Mouse (Mus musculus) ES-E14 (cell line): ENCODE measurements at regions not wholly inside any gene's neighbourhood (a gene's known extent, or its start where the extent isn't known, plus 50 kb on each side); places are given as distances from the start of the nearest gene placed in this dataset.

ENCODE experiments used
- DNase-seq: peaks from one replicate; pipeline ENCODE4 v3.0.0-alpha.2; 2013; ENCODE audit warnings: low read depth, low spot score
- H3K27ac ChIP-seq: 2 replicates; pipeline ENCODE4 v1.5.1; 2012; ENCODE audit warnings: low read depth, mild to moderate bottlenecking, low read length, moderate library complexity, mixed read lengths; ENCODE audit not compliant: poor library complexity, insufficient read depth, severe bottlenecking
- H3K36me3 ChIP-seq: 2 replicates; pipeline ENCODE4 v1.6.1; 2012; ENCODE audit warnings: mild to moderate bottlenecking, low read length, moderate library complexity, mixed read lengths; ENCODE audit not compliant: control insufficient read depth, poor library complexity, insufficient read depth, severe bottlenecking
- H3K4me1 ChIP-seq, 2 experiments: fragments of 150-350 bp in 1 of 2; sonication (generic) in 1 of 2; 2 replicates each; pipeline ENCODE4 v1.6.1; 2012; ENCODE audit warnings: low read length in 2 of 2, mild to moderate bottlenecking in 1 of 2, mixed read lengths in 1 of 2; ENCODE audit not compliant: control insufficient read depth in 2 of 2, insufficient read depth in 2 of 2, poor library complexity in 1 of 2
- H3K4me3 ChIP-seq, 2 experiments: fragments of 150-350 bp in 1 of 2; sonication (generic) in 1 of 2; 2 replicates each; pipeline ENCODE4 v1.5.1; 2012; ENCODE audit warnings: low read length in 2 of 2, low read depth in 1 of 2, mild to moderate bottlenecking in 1 of 2, mixed read lengths in 1 of 2; ENCODE audit not compliant: insufficient read depth in 1 of 2, poor library complexity in 1 of 2, severe bottlenecking in 1 of 2
- H3K9ac ChIP-seq: 2 replicates; pipeline ENCODE4 v1.6.1; 2012; ENCODE audit warnings: low read depth, mild to moderate bottlenecking, low read length, mixed read lengths; ENCODE audit not compliant: poor library complexity, insufficient read depth, severe bottlenecking
- H3K9me3 ChIP-seq: fragments of 150-350 bp; sonication (generic); 2 replicates; pipeline ENCODE4 v1.6.1; 2012; ENCODE audit warnings: low read depth, mild to moderate bottlenecking, low read length; ENCODE audit not compliant: control insufficient read depth, insufficient read depth
- CHD2 ChIP-seq: IDR thresholded peaks from 2 replicates; pipeline ENCODE4 v1.6.1; 2014; ENCODE audit warnings: mild to moderate bottlenecking, low read depth, low read length, inconsistent platforms
- HCFC1 ChIP-seq: IDR thresholded peaks from 2 replicates; pipeline ENCODE4 v1.6.1; 2012; ENCODE audit warnings: low read length, inconsistent platforms, borderline replicate concordance; ENCODE audit not compliant: insufficient read depth
- MAFK ChIP-seq: IDR thresholded peaks from 2 replicates; pipeline ENCODE4 v1.6.1; 2014; ENCODE audit warnings: mild to moderate bottlenecking, low read depth, low read length, inconsistent platforms; ENCODE audit not compliant: insufficient read depth
- ZC3H11A ChIP-seq: IDR thresholded peaks from 2 replicates; pipeline ENCODE4 v1.6.1; 2012; ENCODE audit warnings: low read depth, mild to moderate bottlenecking, inconsistent platforms, low read length, borderline replicate concordance
- ZNF384 ChIP-seq: IDR thresholded peaks from 2 replicates; pipeline ENCODE4 v1.6.1; 2012; ENCODE audit warnings: low read depth, low read length, inconsistent platforms
- in situ Hi-C, 2 experiments: fragments of 600-800 bp; cut with MboI; formaldehyde crosslinking; loops; one replicate each; pipeline ENCODE4 v1.15.1; 2025; ENCODE audit warnings: low sequenced_read_pairs in 2 of 2, inconsistent platforms in 1 of 2; ENCODE audit not compliant: unreplicated experiment in 2 of 2

DNA sequence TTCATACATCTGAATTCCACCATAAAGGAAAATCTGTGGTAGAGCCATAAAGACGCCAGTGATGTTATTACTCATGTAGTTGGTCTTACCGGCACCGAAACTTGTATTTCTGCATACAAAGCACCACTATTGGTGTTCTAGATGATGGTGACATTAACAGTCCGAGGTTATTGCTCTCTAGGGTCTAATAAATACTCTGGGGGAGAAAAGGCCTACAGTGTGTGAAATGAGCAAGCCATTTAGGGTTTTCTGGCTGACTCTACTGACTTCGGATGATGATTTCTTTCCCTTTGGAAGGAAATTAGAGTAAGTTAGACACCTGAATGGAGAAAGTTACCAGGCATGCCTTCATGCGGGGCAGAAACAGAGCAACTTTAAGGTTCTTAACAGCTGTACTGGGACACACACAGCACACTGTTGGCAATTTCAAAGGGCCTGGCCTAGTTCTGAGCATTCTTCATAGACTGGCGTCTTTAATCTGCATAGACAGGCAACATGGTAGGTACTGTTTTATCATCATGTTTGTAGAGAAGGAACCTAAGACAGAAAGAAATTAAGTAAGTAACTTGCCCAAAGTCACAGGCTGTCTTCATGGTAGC, 198.8 kb upstream of the Isl1 start:
- TF ChIP-seq CHD2: no peak
- no peak for TF ChIP-seq ZC3H11A
- no peak for TF ChIP-seq HCFC1
- no peak for TF ChIP-seq ZNF384
- H3K36me3 ChIP-seq: no peaks in the 10 kb centered on the region
- no peak overlapping the region for H3K9ac ChIP-seq
- H3K4me1 ChIP-seq: no peaks in the 10 kb centered on the region
- no peak for DNase-seq
- H3K9me3 ChIP-seq: no peaks in the 10 kb centered on the region
- H3K4me3 ChIP-seq: no peak overlapping the region
- in situ Hi-C loops: no loop called here
- no peak overlapping the region for H3K27ac ChIP-seq

DNA sequence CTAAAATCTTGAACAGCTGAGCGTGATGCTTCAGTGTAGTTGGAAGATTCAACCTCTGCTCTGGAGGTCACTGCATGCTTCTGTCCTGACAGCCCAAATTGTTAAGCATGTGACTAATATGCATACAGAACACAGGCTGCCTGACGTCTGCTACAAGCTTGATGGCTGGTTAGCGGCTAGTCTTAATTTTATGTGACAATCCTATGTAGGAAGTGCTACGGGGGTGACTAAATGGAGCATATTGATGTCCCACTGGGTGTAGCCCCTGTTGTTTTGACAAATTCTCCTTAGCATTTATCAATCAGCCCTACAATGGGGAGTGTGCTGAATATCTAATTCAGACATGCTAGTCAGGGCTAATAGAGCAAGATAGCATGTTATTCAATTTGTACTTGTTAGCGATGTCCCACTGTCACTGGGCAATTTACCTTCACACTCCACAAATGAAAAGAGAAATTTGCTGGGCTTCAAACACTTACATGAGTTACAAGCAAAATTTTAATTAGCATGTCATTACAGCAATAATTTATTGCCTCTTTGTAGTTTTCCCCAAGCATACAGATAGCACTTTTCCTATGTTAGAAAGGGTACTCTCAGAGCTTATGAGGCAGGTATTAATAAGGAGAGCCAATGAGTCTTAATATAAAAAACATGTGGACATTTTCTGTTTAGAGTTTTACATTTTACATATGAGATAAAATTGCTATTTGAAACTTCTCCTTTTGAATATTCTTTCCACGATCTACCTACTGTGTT, 188.3 kb upstream of the Isl1 start:
- no peak for TF ChIP-seq ZNF384
- no peak for TF ChIP-seq MAFK
- H3K9ac ChIP-seq: no peak overlapping the region
- H3K9me3 ChIP-seq: no peaks in the 10 kb centered on the region
- no peak overlapping the region for H3K27ac ChIP-seq
- no peak for DNase-seq
- H3K36me3 ChIP-seq: no peaks in the 10 kb centered on the region
- in situ Hi-C loops: no loop called here
- no peak overlapping the region for H3K4me3 ChIP-seq
- no peaks in the 10 kb centered on the region for H3K4me1 ChIP-seq

DNA sequence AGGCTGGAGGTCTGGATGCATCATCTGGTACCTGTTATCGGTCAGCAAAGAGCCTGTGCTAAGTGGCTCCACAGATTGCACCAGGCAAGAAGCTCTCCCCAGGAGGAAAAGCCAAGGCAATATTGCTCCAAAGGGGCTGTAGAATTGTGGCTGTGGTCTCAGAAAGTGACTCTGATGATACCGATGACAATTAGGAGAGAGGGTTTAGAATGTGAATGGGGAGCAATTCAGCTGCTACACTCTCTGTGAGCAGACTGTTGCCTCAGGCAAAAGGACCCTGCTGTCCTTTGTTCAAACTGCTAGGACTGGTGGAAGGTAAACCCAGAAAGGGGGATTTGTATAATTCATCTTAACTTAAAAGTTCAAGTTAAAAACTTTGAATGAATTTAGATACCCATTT, 186.2 kb upstream of the Isl1 start:
- H3K4me1 ChIP-seq: no peaks in the 10 kb centered on the region
- in situ Hi-C loops: no loop called here
- H3K4me3 ChIP-seq: no peak overlapping the region
- no peaks in the 10 kb centered on the region for H3K9me3 ChIP-seq
- no peaks in the 10 kb centered on the region for H3K36me3 ChIP-seq
- TF ChIP-seq MAFK (no peak), HCFC1 (no peak), ZNF384 (no peak), ZC3H11A (no peak), CHD2 (no peak)
- peak; percentile 20 for DNase-seq
- H3K27ac ChIP-seq: no peak overlapping the region
- no peak overlapping the region for H3K9ac ChIP-seq

DNA sequence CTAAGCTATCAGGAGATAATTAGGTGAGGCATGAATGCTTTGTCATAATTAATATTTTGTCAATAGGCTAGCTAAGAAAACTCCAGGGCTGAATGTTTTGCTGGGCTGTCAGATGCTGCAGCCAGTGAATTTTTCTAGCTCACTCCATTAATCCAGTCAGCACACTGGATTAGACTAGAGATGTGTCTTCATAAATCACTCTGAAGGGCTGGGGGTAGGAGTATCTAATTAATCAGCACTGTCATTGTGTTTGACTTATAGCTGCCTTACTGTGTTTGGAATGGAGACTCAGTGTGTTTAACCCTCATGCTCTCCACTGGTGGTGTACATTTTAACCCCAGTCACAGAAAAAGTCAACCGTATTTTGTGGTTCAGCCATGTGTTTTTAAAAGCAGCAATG, 179.9 kb upstream of the Isl1 start:
- H3K9ac ChIP-seq: no peak overlapping the region
- H3K4me3 ChIP-seq: no peak overlapping the region
- no peak for DNase-seq
- no peaks in the 10 kb centered on the region for H3K36me3 ChIP-seq
- no peaks in the 10 kb centered on the region for H3K9me3 ChIP-seq
- in situ Hi-C loops: no loop called here
- TF ChIP-seq CHD2 (no peak), MAFK (no peak), ZC3H11A (no peak), ZNF384 (no peak), HCFC1 (no peak)
- no peaks in the 10 kb centered on the region for H3K4me1 ChIP-seq
- H3K27ac ChIP-seq: no peak overlapping the region

DNA sequence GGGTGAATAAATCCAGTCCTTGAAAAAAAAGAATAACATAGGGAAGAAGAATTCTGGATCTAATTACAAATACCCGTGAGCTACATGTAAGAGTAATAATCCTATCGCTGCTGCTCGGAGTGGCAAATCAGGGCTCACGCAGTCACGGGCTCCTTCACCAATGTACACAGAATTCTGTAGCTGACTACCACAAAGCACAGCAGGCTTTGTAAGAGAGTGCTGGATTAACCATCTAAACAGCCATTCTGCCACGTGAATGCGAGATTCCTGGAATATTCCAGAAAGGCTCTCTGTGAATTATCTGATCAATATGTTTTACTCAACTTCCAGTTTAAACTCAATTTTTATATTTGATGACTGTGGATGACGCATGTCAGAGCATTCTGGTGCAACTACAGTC, 165.1 kb upstream of the Isl1 start:
- Histone ChIP-seq H3K27ac (no peak overlapping the region), H3K4me3 (no peak overlapping the region), H3K4me1 (no peaks in the 10 kb centered on the region), H3K9me3 (no peaks in the 10 kb centered on the region), H3K36me3 (no peaks in the 10 kb centered on the region), H3K9ac (no peak overlapping the region)
- DNase-seq: no peak
- in situ Hi-C loops: no loop called here
- TF ChIP-seq HCFC1 (no peak), ZC3H11A (no peak), CHD2 (no peak), ZNF384 (no peak), MAFK (no peak)
